Mouse (Mus musculus) hindlimb bud, embryonic 11.5 days (tissue): ENCODE data around the gene Sec61a1.

Experiments used
- DNase-seq: peaks from one replicate; pipeline ENCODE4 v3.0.0-alpha.2; 2012; ENCODE audit warnings: low read depth, low spot score; ENCODE audit errors: extremely low spot score

The Sec61a1 gene

DNA sequence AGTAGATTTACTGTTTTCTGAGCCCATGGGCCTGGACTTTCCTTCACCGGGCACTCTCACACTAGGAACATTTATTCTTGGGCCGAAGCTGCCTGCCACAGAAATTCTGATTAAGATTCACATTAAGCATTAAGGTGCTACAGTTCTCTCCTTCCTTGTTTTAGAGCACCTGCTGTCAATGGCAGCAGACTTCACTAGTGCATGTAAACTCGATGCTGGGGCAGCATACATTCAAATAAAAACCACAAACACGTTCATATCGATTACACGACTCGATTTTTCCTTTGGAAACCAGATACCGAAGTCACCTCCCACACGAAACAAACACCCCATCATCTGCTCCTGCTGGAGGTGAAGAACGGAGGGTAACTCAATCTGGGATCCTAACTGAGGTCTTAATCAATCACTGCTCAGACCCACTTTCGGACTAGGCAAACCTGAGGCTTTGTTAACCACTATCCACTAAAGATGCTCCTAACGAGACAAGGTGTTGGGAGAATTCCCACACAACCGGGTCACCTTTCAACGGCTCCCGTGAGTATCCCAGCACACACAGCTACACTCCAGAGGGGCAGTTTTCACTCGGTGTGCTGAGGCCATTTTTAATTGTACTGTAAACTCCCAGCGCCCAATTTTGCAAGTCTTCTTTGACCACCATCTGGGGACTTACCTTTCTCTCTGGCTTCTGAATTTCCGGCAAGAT is 853 bp downstream of the Sec61a1 start:
- no peak for DNase-seq

DNA sequence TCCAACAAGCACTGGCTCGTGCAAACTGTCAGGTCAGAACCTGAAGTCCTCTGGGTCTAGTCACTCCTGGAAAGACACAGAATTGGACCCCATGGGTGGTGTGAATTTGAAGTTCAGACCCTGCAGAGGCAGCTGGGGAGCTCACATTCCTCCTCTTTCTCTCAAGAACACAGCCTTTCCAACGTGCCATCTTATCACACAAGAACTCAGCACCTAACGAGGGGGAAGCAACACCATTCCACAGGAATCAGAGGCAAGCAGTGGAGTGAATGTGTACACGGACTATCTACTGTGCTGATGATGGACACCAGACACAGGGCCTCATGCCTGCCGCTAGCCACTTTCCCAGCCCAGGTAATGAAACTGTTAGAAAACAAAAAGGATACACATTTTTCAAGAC is 2.0 kb downstream of the Sec61a1 start:
- no peak for DNase-seq

DNA sequence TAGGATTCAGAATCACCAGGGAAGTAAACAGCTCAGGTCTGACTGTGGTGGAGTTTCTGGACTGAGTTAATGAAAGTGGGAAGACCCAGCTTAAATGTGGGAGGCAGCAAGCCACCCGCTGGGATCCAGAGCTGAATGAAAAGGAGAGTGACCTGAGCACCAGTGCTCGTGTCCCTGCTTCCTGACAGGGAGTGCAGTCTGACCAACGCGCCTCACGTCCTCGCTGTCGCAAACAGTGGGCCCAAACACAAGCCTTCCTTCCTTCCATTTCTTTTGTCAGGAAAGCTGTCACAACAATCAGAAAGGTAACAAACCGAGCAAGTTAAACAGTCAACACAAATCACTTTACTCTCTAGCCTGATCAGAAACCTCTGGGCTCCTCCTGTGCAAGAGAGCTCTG is 2.7 kb downstream of the Sec61a1 start:
- DNase-seq: no peak

DNA sequence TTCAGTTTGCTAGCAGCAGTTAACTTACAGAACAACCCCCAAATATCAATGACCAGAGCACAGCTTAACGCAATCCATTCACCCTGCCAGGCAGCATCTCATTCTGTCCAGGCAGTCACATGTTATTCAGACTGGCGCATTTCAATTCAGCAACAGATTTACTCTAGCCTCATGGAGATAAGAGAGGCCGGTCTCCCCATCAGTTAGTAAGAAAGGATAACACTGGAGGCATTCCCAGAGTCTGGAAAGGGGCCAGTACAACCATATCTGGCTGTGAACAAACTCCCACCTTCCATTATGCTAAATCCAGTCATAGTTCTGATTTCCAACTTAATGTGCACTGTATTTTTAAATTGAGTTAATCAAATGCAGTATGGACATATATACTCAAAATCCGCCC is 4.2 kb downstream of the Sec61a1 start:
- no peak for DNase-seq

DNA sequence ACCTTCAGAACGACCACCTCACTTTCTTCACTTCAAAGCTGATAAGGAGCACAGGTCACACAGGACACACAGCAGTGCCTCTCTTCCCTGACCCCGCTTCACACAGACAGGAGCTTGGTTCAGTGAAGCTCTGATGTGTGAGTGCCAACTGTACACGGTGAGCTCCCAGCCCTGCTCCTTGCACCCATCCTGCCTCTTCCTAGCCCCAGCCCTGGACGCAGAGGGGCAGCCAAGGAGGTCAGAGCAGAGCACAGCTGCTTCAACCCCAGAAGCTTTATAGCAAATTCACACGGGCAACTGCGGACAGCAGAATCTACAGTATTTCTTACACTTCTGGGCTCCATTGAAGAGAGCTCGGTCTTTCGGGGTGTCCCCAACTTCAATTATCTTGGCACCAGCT is 4.7 kb downstream of the Sec61a1 start:
- DNase-seq: no peak

DNA sequence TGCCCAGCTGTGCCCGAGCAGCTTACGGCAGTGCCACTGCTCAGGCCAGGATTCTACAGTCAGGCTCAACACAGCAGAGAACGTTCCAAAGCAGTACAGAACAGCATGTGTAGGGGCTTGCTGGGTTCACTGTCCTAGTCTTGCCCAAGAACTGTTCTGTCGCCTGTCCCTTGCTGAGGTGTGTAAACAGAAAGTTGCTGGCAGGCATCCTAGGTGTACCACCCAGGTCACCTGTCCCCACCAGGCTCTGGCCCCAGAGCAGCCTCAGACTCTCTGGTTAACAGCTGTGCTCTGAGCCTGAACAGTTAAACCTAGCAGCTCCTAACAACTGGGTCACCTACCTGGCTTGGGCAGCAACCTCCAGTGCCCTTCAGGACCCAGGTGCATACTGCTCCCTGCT is 15.7 kb downstream of the Sec61a1 start:
- DNase-seq: no peak

DNA sequence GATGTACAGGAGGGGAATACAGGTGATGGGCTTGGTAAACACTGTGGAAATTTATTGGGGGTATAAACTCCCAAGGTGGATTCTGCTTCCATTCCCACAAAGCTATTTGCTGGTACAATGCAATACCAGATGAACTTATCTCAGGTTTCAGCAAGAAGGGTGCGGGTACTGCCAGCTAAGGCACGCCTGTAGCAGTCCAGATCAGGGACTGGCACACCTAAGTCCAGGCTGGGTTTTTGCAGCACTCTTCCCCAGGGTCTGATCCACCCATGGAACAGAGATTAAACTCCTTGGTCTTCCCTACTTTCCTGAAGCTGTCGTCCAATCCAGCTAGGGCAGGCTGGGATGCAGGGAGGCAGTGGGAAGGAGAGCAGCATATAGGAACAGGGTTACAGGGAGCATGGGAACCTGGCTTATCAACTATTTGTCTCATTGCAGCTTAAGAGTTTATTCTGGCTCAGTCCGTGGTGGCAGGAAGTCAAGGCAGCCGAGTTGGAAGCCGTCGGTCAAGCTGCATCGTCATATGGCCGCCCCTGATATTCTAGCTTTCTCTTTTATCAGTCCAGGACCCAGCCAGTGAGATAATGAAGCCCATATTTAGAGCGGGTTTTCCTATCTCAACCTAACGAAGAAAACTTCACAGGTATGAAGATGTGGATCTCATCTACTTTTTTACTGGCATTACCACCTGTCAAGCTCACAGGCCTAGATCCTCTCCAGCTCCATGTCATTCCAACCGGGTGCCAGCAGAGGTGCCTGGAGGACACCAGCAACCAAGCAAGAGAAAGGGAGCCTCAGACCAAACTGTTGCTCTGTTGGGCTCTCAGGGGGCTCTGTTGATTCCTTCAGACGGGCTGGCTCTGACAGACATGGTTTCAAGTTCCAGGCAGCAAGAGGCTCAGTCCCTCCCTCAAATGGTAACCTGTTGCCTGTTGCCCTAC is 16.4 kb downstream of the Sec61a1 start:
- no peak for DNase-seq

DNA sequence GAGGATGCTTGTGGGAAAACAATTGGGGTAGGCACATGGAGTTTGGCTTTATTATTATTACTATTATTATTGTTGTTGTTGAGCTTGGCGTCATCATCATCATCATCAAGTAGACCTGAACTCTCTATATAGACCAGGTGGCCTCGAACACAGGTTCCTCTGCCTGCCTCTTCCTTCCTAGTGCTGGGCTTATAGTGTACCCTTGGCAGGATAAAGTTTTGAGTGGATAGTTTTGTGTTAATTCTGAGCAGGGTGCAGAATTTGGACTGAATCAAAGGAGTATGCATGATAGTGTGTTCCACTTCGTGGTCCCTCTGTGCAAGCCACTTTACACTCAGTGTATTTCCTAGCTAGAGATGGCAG is 18.3 kb downstream of the Sec61a1 start:
- DNase-seq: no peak

DNA sequence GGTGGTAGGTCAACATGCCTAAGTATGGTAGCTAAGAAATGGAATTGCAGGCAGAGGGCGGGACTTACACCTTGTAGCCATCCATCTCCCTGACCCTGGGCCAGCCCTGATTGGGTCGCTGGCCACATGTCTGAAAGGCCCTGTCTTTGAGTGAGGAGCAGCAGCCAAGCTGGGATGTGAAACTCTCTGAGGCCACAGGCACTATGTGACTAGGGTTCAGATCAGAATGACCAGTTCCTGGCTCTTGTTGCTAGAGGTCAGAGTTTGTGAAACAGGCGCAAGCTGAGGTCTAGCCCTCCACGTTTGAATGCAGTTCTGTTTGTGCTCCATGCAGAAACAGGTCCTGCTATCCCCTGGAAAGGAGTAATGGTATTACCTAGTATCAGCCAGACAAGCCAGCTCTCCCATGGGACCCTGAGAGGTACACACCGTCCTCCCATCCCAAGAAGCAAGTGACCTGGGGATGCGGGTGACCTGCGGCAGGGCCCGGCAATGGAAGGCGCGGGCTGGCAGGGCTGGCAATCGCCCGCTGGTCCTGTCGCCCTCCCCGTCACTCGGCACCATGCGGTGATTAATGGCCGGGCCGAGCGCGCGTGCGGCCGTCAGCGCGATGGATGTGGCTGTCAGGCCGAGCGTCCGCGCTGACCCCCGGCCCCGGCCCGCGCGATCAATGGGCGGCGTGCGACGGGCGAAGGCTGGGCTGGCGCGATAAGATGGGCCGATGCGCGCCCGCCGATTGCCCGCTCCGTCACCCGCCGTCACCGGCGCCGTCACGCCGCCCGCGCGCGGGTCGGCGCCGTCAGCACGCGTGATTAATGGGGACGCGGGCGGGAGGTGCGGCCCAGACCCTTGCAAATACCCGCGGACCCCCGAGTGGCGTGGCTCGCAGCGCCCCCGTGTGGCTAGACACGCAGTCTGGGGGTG is 19.0 kb downstream of the Sec61a1 start:
- DNase-seq: no peak

DNA sequence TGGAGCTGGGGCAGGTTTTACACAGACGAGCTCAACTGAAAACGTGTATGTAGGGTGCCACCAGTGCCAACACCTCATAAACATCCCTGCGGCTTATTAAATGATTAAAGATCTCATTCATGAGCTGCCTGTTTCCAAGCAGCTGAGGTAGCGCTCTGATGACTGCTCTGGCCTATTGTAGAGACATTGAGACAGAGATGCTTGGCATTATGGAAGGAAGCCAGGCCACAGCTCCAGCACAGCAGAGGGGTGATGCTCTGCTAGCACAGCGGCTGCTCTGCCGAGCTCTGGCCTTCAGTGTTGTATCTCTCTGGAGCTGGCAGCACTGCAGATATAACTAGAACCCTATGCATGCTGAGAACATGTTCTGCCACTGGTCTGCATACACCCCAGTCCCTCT is 25.0 kb downstream of the Sec61a1 start:
- DNase-seq: no peak

DNA sequence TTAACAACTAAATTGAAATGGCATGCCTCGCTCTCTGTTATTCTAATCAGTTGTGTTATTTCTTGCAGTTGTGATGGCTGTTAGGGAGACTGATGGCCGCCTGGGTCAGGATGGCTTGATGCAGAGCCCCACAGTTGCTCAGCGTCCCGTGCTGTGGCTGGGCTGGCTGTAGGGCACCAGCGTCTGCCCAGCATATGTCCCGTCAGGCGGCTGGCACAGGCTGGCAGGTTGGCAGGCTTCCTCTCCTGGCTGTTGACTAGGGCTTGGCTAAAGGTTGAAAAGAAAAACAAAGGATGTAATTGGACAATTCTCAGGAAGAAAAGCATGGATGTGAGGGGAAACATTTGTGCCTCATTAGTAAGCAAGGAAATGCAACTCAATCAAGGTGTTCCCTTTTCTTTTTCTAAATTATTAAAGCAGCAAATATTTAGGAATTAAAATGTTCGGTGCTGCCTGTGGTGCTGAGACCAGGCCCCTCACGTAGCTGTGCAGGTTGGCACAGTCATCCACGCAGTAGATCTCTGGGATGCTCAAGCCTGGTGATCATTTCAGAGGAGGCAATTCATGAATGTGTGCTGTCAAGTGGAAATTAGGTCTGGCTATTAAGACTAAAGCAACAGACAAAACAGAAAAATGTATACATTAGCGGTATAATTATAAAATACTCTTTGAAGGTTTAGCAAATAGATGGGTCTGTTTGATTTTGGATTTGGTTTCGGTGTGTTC is 27.9 kb downstream of the Sec61a1 start:
- DNase-seq: no peak

DNA sequence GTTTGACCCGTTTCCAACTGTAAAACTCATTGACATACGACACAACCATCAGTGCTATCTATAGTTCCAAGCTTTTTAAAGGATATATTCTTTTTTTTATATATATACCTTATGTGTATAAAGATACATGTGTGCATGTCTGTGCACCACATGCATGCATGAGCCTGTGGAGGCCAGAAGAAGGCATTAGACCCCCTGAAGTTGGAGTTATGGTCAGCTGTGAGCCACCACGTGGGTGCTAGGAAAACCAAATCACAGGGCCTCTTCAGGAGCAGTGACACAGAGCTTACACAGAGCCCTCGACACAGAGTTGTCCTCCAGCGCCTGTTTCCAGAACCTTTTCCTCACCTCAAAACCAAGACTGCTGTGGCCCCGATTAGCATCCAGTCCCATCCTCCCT is 28.9 kb downstream of the Sec61a1 start:
- no peak for DNase-seq

DNA sequence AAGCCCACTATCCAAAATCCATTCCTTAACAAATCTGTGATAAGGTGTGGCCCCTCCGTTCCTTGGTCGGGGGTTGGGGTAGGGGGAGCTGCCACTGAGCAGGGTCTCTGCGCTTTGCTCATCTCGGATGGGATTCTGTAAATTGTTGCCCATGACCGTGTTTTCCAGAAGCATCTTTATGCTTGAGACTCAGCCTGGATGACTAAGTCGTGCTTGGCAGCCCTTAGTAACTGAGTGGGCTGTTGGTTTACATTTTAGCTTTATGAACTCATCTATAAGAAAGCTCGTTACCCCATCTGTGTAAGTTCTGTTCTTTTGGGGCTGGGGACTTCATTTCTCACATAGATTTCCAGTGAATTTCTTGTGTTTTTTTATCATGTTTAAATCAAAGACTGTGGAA is 29.7 kb downstream of the Sec61a1 start:
- no peak for DNase-seq

DNA sequence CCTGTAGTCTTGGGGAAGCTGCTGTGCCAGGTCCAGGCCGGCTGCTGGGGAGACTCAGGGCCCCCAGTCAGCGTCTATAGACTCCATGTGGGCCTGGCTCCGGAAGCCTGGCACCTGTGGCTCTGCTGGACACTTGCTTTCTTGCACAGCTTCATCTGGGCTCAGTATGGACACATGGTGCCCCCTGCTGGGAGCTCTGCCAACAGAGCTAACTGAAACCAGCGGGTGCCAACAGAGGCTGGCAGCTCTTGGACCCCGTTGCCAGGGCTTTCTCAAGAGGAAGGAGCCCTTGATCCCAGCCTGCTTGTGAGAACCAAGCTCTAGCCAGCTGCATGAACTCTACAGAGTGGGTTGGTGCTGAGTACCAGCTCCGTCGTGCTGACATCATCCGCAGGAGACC is 31.8 kb downstream of the Sec61a1 start:
- DNase-seq: no peak

DNA sequence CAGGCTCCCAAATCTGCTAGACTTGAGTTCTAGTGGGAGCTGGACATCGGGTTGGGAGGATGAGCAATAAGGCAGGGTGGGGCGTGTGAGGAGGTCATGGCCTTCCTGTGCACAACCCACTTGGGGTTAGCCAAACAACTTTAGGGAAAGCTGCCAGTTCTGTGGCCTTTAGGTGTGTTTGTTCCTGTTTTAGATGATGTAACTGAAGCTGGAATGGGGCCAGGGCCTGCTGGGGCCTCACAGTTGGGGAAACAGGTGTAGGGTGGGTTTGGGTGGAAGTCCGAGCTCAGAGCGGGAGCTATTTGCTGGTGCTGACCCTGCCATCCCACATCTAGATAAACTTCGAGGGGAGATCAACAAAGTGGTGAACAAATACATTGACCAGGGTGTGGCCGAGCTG is 33.3 kb downstream of the Sec61a1 start:
- DNase-seq: no peak

DNA sequence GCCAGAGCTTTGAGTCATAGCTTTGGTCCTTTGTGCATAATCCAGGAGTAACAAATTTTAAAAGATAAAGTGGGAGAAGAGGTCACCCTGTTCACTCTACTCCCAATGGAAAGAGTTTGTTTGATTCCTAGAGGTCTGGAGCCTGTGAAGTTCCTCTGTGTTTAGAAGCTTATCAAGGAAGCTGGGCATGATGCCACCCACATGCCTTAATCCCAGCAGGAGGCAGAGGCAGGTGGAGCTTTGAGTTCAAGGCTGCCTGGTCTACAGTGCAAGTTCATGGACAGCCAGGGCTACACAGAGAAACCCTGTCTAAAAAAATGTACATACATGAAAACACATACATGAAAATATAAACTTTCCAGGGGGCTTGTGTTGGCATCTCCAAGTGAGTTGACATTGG is 34.8 kb downstream of the Sec61a1 start:
- no peak for DNase-seq

DNA sequence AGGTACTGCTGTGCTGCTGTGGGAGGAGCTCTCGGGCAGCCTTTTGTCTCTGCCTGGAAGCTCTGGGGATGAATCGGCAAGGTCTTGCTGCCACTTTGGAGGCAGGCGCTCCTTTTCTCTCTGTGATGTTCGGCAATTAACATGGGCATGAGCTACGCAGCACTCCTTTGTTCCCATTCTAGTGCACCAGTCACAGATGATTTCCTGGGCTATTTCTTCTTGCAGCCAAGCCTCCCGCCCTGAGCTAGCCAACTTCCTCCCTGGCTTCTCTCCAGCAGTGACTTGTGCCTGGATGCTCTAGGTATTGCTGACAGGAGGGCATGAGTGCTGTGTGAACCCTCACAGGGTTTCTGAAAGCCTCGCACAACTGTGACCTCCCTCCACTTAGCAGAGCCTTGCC is 35.6 kb downstream of the Sec61a1 start:
- no peak for DNase-seq

DNA sequence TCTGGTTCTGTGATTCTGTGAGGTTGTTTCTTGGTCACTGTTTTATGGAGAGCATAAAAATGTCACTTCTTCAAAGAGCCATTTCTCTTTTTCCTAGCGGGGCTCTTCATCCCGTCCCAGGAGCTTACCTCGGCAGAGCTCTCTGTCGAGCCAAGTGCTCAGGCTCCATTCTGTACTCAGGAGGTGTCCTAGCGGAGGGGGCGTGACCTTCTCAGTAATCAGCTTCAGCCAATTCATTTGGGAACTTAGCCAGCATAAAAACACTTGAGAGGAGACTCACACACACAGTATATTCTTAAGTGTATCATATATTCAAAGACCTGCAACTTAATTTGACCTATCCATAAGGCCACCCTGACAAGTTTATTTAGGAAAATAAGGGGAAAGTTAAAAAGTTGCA is 38.3 kb downstream of the Sec61a1 start:
- no peak for DNase-seq

DNA sequence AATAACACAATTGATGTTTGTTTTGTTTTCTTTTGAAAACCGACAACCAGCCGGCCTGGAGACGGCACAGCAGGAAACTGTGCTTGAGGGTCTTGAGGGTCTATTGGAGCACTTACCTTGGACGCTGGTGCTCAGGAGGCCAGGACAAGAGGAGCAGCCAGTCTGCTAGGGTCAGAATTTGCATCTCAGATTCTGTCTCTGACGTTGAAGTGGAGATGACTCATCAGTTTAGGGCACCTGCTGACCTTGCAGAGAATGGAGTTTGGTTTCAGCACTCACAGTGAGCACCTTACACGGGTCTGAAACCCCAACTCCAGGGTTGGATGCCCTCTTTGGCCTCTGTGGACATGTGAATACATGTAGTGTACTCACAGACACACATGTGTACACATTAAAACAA is 48.8 kb downstream of the Sec61a1 start:
- no peak for DNase-seq

DNA sequence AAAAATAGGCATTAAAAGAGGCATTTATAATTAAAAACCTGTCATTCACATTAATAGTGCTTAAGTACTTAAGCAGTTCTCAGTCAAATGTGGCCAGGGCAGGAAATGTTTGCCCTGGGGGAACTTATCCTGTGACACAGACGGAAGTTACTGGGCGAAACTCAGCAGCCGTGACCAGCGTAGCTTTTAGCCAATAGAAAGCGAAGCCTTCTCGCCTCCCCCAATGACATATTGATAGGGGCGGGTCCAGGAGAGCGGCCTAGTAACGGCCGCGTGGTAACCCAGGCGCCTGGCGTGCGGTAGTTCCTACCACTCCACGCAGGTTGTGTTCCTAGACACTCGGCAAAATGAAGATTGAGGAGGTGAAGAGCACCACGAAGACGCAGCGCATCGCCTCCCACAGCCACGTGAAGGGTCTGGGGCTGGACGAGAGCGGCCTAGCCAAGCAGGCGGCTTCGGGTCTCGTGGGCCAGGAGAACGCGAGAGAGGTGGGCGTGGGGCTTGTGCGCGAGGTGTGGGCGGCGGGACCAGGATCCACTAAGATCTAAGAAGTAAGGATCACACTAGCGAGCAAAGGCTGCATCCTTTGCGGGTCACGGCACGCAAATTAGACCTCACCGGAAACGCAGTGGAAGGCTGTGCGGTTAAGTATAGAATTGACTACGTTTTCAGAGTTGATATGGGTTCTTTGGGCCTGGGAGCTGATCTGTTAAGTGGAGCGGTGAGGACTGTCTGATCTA is 53.4 kb downstream of the Sec61a1 start, which contains the start of gene Ruvbl1:
Gene Ruvbl1, plus strand, starts transcription at position 229 of the 740 bp plus-strand sequence.
- peak; percentile 86 for DNase-seq
